Mouse (Mus musculus) Muller cell, postnatal 12 days (primary cell): ENCODE measurements at regions not wholly inside any gene's neighbourhood (a gene's known extent, or its start where the extent isn't known, plus 50 kb on each side); places are given as distances from the start of the nearest gene placed in this dataset.

ENCODE experiments used
- DNase-seq: peaks from one replicate; pipeline ENCODE4 v3.0.0-alpha.2; 2015; ENCODE audit errors: inconsistent ontology term

GRCm38 (mm10) chr17:81180813-81181424 is 116.0 kb upstream of the Thumpd2 start:
- no peak for DNase-seq

DNA sequence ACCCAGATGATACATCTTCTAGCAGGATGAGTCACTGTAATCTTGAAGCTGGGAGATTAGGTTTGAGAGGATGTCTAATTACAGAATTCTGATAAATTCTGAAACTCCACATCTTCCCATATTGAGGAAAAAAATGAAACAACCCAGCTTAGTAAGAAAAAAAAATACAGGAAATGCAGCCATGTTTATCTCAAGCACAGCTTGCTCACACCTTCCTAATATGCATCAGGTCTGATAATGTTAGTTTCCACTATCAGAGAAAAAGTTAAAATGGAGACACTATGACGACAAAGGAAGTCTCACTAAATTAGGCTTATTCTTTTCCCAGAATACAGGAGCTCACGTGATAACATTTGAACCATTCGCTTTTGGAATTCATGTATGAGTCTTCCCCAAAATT is 111.4 kb upstream of the Thumpd2 start:
- no peak for DNase-seq

- no peak for DNase-seq
Observed at GRCm38 (mm10) chr17:81175877-81176276, 111.0 kb upstream of the Thumpd2 start.

DNA sequence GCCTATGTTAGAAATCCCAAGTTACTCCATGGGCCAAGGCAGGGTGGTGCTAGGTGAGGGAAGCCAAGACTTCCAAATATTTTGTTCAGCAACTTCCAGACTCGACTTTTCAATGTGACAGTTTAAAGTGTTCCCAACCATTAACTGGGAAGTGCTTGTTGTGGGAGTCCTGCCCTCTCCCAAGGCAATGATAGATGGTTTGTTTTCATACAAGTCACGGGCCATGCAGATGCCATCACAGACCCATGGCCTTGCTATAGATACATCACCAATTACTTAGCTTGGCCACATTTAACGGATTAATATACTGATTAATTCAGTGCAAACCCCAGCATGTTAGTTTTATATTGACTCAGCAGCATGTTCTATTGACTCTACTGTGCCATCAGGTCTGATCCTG is 108.1 kb upstream of the Thumpd2 start:
- DNase-seq = no peak

GRCm38 (mm10) chr17:81169118-81169517 is 104.2 kb upstream of the Thumpd2 start:
- DNase-seq = no peak

DNA sequence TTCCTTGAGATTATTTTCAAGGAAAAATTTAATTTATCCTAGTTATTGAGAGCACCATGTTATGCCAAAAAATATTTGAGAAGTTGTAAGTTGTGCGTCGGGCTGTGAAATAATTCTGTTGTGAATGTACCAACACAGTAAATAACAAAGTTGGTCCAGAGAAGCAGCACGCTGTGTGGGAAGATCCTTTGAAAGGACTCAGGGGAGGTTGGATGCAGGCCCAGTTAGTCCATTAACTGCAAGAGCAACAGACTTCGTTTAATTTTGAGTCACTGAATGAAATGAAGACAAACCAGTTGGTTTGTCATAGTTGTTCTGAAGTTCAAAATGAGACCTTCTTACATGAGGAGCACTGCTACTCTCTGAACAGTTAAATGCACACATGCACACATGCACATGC is 85.8 kb upstream of the Thumpd2 start:
- peak; percentile 52 for DNase-seq

- no peak for DNase-seq
Observed at GRCm38 (mm10) chr17:81134702-81135101, 69.8 kb upstream of the Thumpd2 start.

DNA sequence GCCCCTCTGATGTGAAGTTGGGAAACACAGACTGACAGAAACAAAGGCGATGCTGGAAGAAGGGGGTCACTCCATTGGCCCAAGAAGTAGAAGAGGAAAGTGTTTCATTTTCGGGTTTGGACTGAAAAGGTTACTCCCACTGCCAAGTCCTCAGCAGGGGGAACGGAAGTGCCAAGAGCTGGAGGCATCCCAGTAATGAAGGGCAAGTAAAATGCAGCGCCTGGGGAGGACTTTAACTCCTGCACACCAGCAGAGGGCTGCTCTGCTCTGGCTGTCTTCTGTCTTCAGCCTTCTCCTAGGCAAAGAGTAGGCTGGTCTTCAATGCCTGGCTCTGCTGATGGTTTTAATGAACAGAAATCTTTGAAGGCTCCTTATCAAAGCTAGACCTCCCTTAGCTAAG is 68.3 kb upstream of the Thumpd2 start:
- DNase-seq = peak; percentile 70
